19 mouse cellular contexts compared by ENCODE assay signal in genomic region chr3:86983382-86983781, GRCm38 (mm10). TPM values are rescaled to one million over a fixed set of nuclear protein-coding genes. Genes with fewer than 3 reads are reported as not detected.
DNase-seq lines count a peak whose midpoint lies in the region; ATAC-seq and TF ChIP-seq lines count a peak whose summit lies in the region.
"Had no signal": no experiment of that assay in that cellular context is flagged by ENCODE, and none has a peak within 500 bp of the region (broad histone marks: within the 10 kb centered on the region; RNA-seq: fewer than 3 reads in every experiment).

No protein-coding gene starts in this region.

- H3K9ac ChIP-seq in lung, postnatal 0 days (replicated peaks; ENCODE audit: low read depth): no peak overlapping the region

- ATAC-seq in lung, postnatal 0 days: peak; percentile 69
- ATAC-seq: activated CD4-positive, CD25-positive, alpha-beta regulatory T cell, adult 4 months; CD4-positive, CD25-positive, alpha-beta regulatory T cell, adult 4 months; Patski had no signal

- H3K9me3 ChIP-seq in lung, postnatal 0 days (ENCODE audit: low read length): no peaks in the 10 kb centered on the region

- no peak for TF ChIP-seq CTCF in lung, postnatal 0 days (IDR thresholded peaks at IDR 0.05)
- no peak for TF ChIP-seq CTCF in lung, adult 2 months (IDR thresholded peaks at IDR 0.05; ENCODE audit: insufficient read depth, low read length)

- no peak overlapping the region for H3K27ac ChIP-seq in lung, postnatal 0 days (ENCODE audit: low read length)

- WGBS in lung, postnatal 0 days: 53% methylated on average over 6 of the region's 6 CpGs
- WGBS in lung, adult 2 months: 46% methylated on average over 6 of the region's 6 CpGs

- H3K4me2 ChIP-seq in lung, postnatal 0 days (replicated peaks; ENCODE audit: low read depth, low read length): no peak overlapping the region

- TF ChIP-seq EP300 in lung, postnatal 0 days (IDR thresholded peaks at IDR 0.05): peak; percentile 77

- peak; percentile 55 for DNase-seq in lung, postnatal 0 days (ENCODE audit: low spot score)
- no peak for DNase-seq in lung, adult 2 months
- peak; percentile 5 for DNase-seq in lung, postnatal 10 days
- DNase-seq in lung, adult 18-20 months: no peak
- DNase-seq: adrenal gland, adult 2 months; adrenal gland, adult 8-10 months; adrenal gland, postnatal 10 days; adrenal gland, postnatal 14 days; adrenal gland, postnatal 25 days; adrenal gland, postnatal 36 days; B cell, adult 2 months; cerebellum, adult 11 months; cerebellum, adult 11-12 months; cerebellum, adult 18-20 months had no signal

- no peak for TF ChIP-seq POLR2A in lung, adult 2 months (IDR thresholded peaks at IDR 0.05; ENCODE audit: borderline replicate concordance, extremely low read depth, low read depth, low read length)

- no peaks in the 10 kb centered on the region for H3K36me3 ChIP-seq in lung, postnatal 0 days (ENCODE audit: insufficient read depth, low read length)
- H3K36me3 ChIP-seq: G1E had no signal

- no peaks in the 10 kb centered on the region for H3K4me1 ChIP-seq in lung, postnatal 0 days (ENCODE audit: insufficient read depth, low read depth, low read length)
- peaks cover 3% of the 10 kb centered on the region; the same call in 1 of the 2 replicates for H3K4me1 ChIP-seq in lung, adult 2 months (ENCODE audit: control insufficient read depth, insufficient read depth, low read length)

- no peak overlapping the region for H3K4me3 ChIP-seq in lung, postnatal 0 days (ENCODE audit: low read depth, low read length)
- no peak overlapping the region for H3K4me3 ChIP-seq in lung, adult 2 months (replicated peaks; ENCODE audit: extremely low read depth, low read depth, low read length)

- H3K27me3 ChIP-seq in lung, postnatal 0 days (replicated peaks; ENCODE audit: insufficient read depth, low read length): no peaks in the 10 kb centered on the region
- H3K27me3 ChIP-seq: CH12.LX had no signal

RNA-seq across cellular contexts. Expression of gene Cd1d1, which starts 15.9 kb away (rescaled TPM):
- 20.0 and 25.1 TPM in 2 replicates for polyA plus RNA-seq in lung, postnatal 0 days (2015; fragmentation: Nextera tagmentation; extraction: Ambion mirVana)
- polyA plus RNA-seq in lung, adult 2 months (2012; rRNA removed): 18.3 and 19.4 TPM in 2 replicates
- polyA plus RNA-seq: G1E had no signal

Comparison
In these comparisons a context has a peak if more than half of its experiments do, and no peak if none do; other contexts are left out.
1. DNase-seq: peak in lung, postnatal 0 days (single experiment) and lung, postnatal 10 days (single experiment); none in lung, adult 2 months (single experiment) and lung, adult 18-20 months (0 of 2).